Mouse (Mus musculus) liver, embryonic 11.5 days (tissue): ENCODE results near the gene Olfr556. TPM values are rescaled to one million over a fixed set of nuclear protein-coding genes. Genes with fewer than 3 reads are reported as not detected.

Experiments
- polyA plus RNA-seq: library from polyadenylated mRNA; unstranded; fragments of >200 nt; fragmentation: Nextera tagmentation; extraction: Ambion mirVana; gene quantifications from 2 replicates; pipeline ENCODE4 v1.2.1, GENCODE M21; 2014

The Olfr556 gene
- polyA plus RNA-seq, 1 experiment from 2014 or later = not detected

Other genes with a start within 250 kb of the Olfr556 start
- 284 and 324 TPM in 2 replicates for gene Rrm1, start 223.2 kb upstream of the Olfr556 start, polyA plus RNA-seq
- 0.40 and 0.47 TPM in 2 replicates for gene Olfr543, start 183.2 kb upstream of the Olfr556 start, polyA plus RNA-seq
- 0.05 and 0.12 TPM in 2 replicates for gene Olfr544, start 176.6 kb upstream of the Olfr556 start, polyA plus RNA-seq
- gene Olfr545, start 165.3 kb upstream of the Olfr556 start, polyA plus RNA-seq = 0.04 and 0.10 TPM in 2 replicates
- not detected in 2 replicates for gene Olfr547, start 130.2 kb upstream of the Olfr556 start, polyA plus RNA-seq
- not detected in 2 replicates for gene Olfr548-ps1, start 124.0 kb upstream of the Olfr556 start, polyA plus RNA-seq
- not detected in 2 replicates for gene Olfr549, start 115.0 kb upstream of the Olfr556 start, polyA plus RNA-seq
- 0.88 and 1.3 TPM in 2 replicates for gene Trim21, start 99.4 kb upstream of the Olfr556 start, polyA plus RNA-seq
- gene Olfr550, start 93.5 kb upstream of the Olfr556 start, polyA plus RNA-seq = not detected in 2 replicates
- gene Olfr551, start 73.0 kb upstream of the Olfr556 start, polyA plus RNA-seq = not detected in 2 replicates
- gene Olfr552, start 67.1 kb upstream of the Olfr556 start, polyA plus RNA-seq = not detected in 2 replicates
- not detected in 2 replicates for gene Olfr553, start 46.7 kb upstream of the Olfr556 start, polyA plus RNA-seq
- gene Olfr554, start 26.5 kb upstream of the Olfr556 start, polyA plus RNA-seq = not detected in 2 replicates
- not detected in 2 replicates for gene Olfr555, start 6.1 kb upstream of the Olfr556 start, polyA plus RNA-seq
- 5.1 and 6.8 TPM in 2 replicates for gene Trim68, start 22.4 kb downstream of the Olfr556 start, polyA plus RNA-seq
- not detected in 2 replicates for gene Olfr557, start 31.0 kb downstream of the Olfr556 start, polyA plus RNA-seq
- gene Olfr558, start 37.3 kb downstream of the Olfr556 start, polyA plus RNA-seq = not detected in 2 replicates
- not detected in 2 replicates for gene Olfr33, start 54.2 kb downstream of the Olfr556 start, polyA plus RNA-seq
- gene Olfr559, start 62.6 kb downstream of the Olfr556 start, polyA plus RNA-seq = not detected in 2 replicates
- gene Olfr560, start 94.5 kb downstream of the Olfr556 start, polyA plus RNA-seq = not detected in 2 replicates
- gene Olfr78, start 94.6 kb downstream of the Olfr556 start, polyA plus RNA-seq = not detected in 2 replicates
- gene Olfr561, start 106.3 kb downstream of the Olfr556 start, polyA plus RNA-seq = not detected in 2 replicates
- gene Olfr564, start 138.6 kb downstream of the Olfr556 start, polyA plus RNA-seq = not detected in 2 replicates
- not detected in 2 replicates for gene Olfr566, start 193.9 kb downstream of the Olfr556 start, polyA plus RNA-seq
- not detected in 2 replicates for gene Olfr568, start 212.2 kb downstream of the Olfr556 start, polyA plus RNA-seq
- gene Olfr569, start 226.0 kb downstream of the Olfr556 start, polyA plus RNA-seq = not detected in 2 replicates
- not detected in 2 replicates for gene Olfr570, start 229.7 kb downstream of the Olfr556 start, polyA plus RNA-seq